Mouse (Mus musculus): ENCODE measurements around the gene Fam19a1.

GRCm38 (mm10) chr6:96544832-96545231 is 431.9 kb downstream of the Fam19a1 start:
- TF ChIP-seq TAL1 (IDR thresholded peaks at IDR 0.05; ENCODE audit: low read length) = no peak
- TF ChIP-seq GATA1 (IDR thresholded peaks at IDR 0.05; ENCODE audit: low read length) = no peak
